Mouse (Mus musculus) CH12.LX (cell line): ENCODE data around the gene Anapc15. TPM values are rescaled to one million over a fixed set of nuclear protein-coding genes. Genes with fewer than 3 reads are reported as not detected.

ENCODE experiments used
- DNase-seq: peaks from one replicate; pipeline ENCODE4 v3.0.0-alpha.2; 2013; ENCODE audit errors: extremely low read depth
- H3K27ac ChIP-seq: 2 replicates; pipeline ENCODE4 v1.5.1; 2012; ENCODE audit warnings: low read depth, mild to moderate bottlenecking, control low read depth, moderate library complexity; ENCODE audit not compliant: insufficient read depth
- H3K27me3 ChIP-seq: replicated peaks from 2 replicates; pipeline ENCODE3; 2012; ENCODE audit warnings: inconsistent platforms
- H3K36me3 ChIP-seq, 2 experiments: replicated peaks in 1 of 2; 2 replicates each; pipeline versions ENCODE3 to v1.6.1; 2012; ENCODE audit warnings: inconsistent platforms in 1 of 2, low read length in 1 of 2, mild to moderate bottlenecking in 1 of 2, mixed read lengths in 1 of 2, moderate library complexity in 1 of 2; ENCODE audit not compliant: control insufficient read depth in 1 of 2, insufficient read depth in 1 of 2
- H3K4me1 ChIP-seq, 2 experiments: 2 replicates each; pipeline ENCODE4 v1.6.1; 2012; ENCODE audit warnings: inconsistent platforms in 1 of 2, moderate library complexity in 1 of 2; ENCODE audit not compliant: insufficient read depth in 2 of 2, control insufficient read depth in 1 of 2
- H3K4me2 ChIP-seq: 2 replicates; pipeline ENCODE4 v1.6.1; 2012; ENCODE audit warnings: low read depth, mild to moderate bottlenecking, control low read depth; ENCODE audit not compliant: poor library complexity, insufficient read depth, severe bottlenecking
- H3K4me3 ChIP-seq, 3 experiments: fragments of 150-350 bp in 1 of 3; sonication (generic) in 1 of 3; replicated peaks in 1 of 3; 2 replicates each; pipeline versions ENCODE3 to v1.5.1; 2011 to 2012; ENCODE audit warnings: low read depth in 2 of 3, low read length in 2 of 3, mild to moderate bottlenecking in 2 of 3, moderate library complexity in 2 of 3, control low read depth in 1 of 3, improper control_type of control experiment in 1 of 3, inconsistent platforms in 1 of 3, mixed read lengths in 1 of 3; ENCODE audit not compliant: poor library complexity in 1 of 3
- H3K79me2 ChIP-seq: replicated peaks from 2 replicates; pipeline ENCODE4 v1.6.1; 2012; ENCODE audit warnings: mild to moderate bottlenecking, moderate library complexity; ENCODE audit not compliant: control insufficient read depth, poor library complexity, insufficient read depth, severe bottlenecking; ENCODE audit errors: extremely low read depth
- H3K9ac ChIP-seq: 2 replicates; pipeline ENCODE4 v1.6.1; 2012; ENCODE audit warnings: low read depth, mild to moderate bottlenecking, control low read depth, moderate library complexity; ENCODE audit not compliant: insufficient read depth
- H3K9me3 ChIP-seq: replicated peaks from 2 replicates; pipeline ENCODE3; 2012; ENCODE audit warnings: low read length, inconsistent platforms, mixed read lengths
- BHLHE40 ChIP-seq: IDR thresholded peaks from 2 replicates; pipeline ENCODE4 v1.6.1; 2011; ENCODE audit warnings: mild to moderate bottlenecking, low read depth, low read length, improper control_type of control experiment
- CHD1 ChIP-seq: IDR thresholded peaks from 2 replicates; pipeline ENCODE4 v1.6.1; 2012; ENCODE audit warnings: low read depth, low read length, improper control_type of control experiment, inconsistent platforms
- CHD2 ChIP-seq: IDR thresholded peaks from 2 replicates; pipeline ENCODE4 v1.6.1; 2011; ENCODE audit warnings: low read length, improper control_type of control experiment
- CTCF ChIP-seq, 2 experiments: IDR thresholded peaks in 1 of 2; conservative IDR thresholded peaks in 1 of 2; 2 replicates each; pipeline ENCODE4 v1.5.1; 2011 to 2012; ENCODE audit warnings: low read depth in 2 of 2, low read length in 2 of 2, improper control_type of control experiment in 1 of 2, inconsistent platforms in 1 of 2, mild to moderate bottlenecking in 1 of 2, moderate library complexity in 1 of 2
- E2F4 ChIP-seq: IDR thresholded peaks from 2 replicates; pipeline ENCODE4 v1.6.1; 2011; ENCODE audit warnings: low read depth, low read length, improper control_type of control experiment; ENCODE audit not compliant: insufficient replicate concordance
- EP300 ChIP-seq: IDR thresholded peaks from 2 replicates; pipeline ENCODE4 v1.6.1; 2011; ENCODE audit warnings: low read length, improper control_type of control experiment
- GABPA ChIP-seq: IDR thresholded peaks from 2 replicates; pipeline ENCODE4 v1.6.1; 2012; ENCODE audit warnings: low read depth, low read length, improper control_type of control experiment, inconsistent platforms; ENCODE audit not compliant: insufficient replicate concordance
- HCFC1 ChIP-seq: IDR thresholded peaks from 2 replicates; pipeline ENCODE4 v1.6.1; 2012; ENCODE audit warnings: low read depth, mild to moderate bottlenecking, inconsistent platforms, low read length, improper control_type of control experiment
- IRF4 ChIP-seq: IDR thresholded peaks from 2 replicates; pipeline ENCODE4 v1.6.1; 2014; ENCODE audit warnings: low read depth, mild to moderate bottlenecking, inconsistent platforms, low read length, improper control_type of control experiment
- JUND ChIP-seq: conservative IDR thresholded peaks from 2 replicates; pipeline ENCODE4 v1.6.1; 2011; ENCODE audit warnings: low read depth, low read length, improper control_type of control experiment
- MAFK ChIP-seq: IDR thresholded peaks from 2 replicates; pipeline ENCODE4 v1.6.1; 2011; ENCODE audit warnings: low read length, improper control_type of control experiment; ENCODE audit not compliant: insufficient replicate concordance
- MAX ChIP-seq: IDR thresholded peaks from 2 replicates; pipeline ENCODE4 v1.6.1; 2011; ENCODE audit warnings: low read length, improper control_type of control experiment
- MAZ ChIP-seq: IDR thresholded peaks from 2 replicates; pipeline ENCODE4 v1.6.1; 2012; ENCODE audit warnings: low read depth, mild to moderate bottlenecking, inconsistent platforms, low read length, improper control_type of control experiment, moderate library complexity
- NELFE ChIP-seq: IDR thresholded peaks from 2 replicates; pipeline ENCODE4 v1.6.1; 2011; ENCODE audit warnings: low read depth, low read length, improper control_type of control experiment
- PAX5 ChIP-seq: IDR thresholded peaks from 2 replicates; pipeline ENCODE4 v1.6.1; 2012; ENCODE audit warnings: low read length, inconsistent platforms, mixed read lengths
- POLR2A ChIP-seq: IDR thresholded peaks from 2 replicates; pipeline ENCODE4 v1.6.1; 2011; ENCODE audit warnings: low read depth, mild to moderate bottlenecking, improper control_type of control experiment, low read length
- POLR2AphosphoS2 ChIP-seq: IDR thresholded peaks from 2 replicates; pipeline ENCODE4 v1.6.1; 2011; ENCODE audit warnings: low read depth, low read length, improper control_type of control experiment
- TBP ChIP-seq: conservative IDR thresholded peaks from 2 replicates; pipeline ENCODE4 v1.6.1; 2011; ENCODE audit warnings: low read depth, low read length, improper control_type of control experiment
- USF1 ChIP-seq: IDR thresholded peaks from 2 replicates; pipeline ENCODE4 v1.6.1; 2014; ENCODE audit warnings: low read depth, mild to moderate bottlenecking, inconsistent platforms, low read length, improper control_type of control experiment
- USF2 ChIP-seq: conservative IDR thresholded peaks from 2 replicates; pipeline ENCODE4 v1.6.1; 2011; ENCODE audit warnings: low read depth, low read length, improper control_type of control experiment
- ZC3H11A ChIP-seq: IDR thresholded peaks from 2 replicates; pipeline ENCODE4 v1.6.1; 2012; ENCODE audit warnings: low read depth, mild to moderate bottlenecking, inconsistent platforms, low read length, improper control_type of control experiment
- dilution Hi-C: fragments of 300-500 bp; cut with MboI; formaldehyde crosslinking; loops from 2 replicates; pipeline ENCODE4 v1.14.3; 2020; ENCODE audit warnings: low sequenced_read_pairs; ENCODE audit not compliant: extremely low pct_unique_long_range_greater_than_20kb, extremely low pct_ligation_motif_present
- in situ Hi-C: fragments of 300-500 bp; cut with MboI; formaldehyde crosslinking; loops from 3 replicates; pipeline ENCODE4 v1.14.3; 2019; ENCODE audit warnings: low sequenced_read_pairs, low pct_ligation_motif_present, low pct_unique_long_range_greater_than_20kb, mixed read lengths
- polyA plus RNA-seq: library from polyadenylated mRNA; unstranded; fragments of >175 nt; gene quantifications from 2 replicates; pipeline ENCODE4 v1.2.1, GENCODE M21; 2012; ENCODE audit warnings: low read depth; ENCODE audit not compliant: insufficient read length
- total RNA-seq, 2 experiments: library from RNA; depleted of rRNA; stranded (reverse); fragments of 300-350 nt in 1 of 2; fragments of >200 nt in 1 of 2; gene quantifications; 2 replicates each; pipeline ENCODE4 v1.2.3; 2012 to 2014

Anapc15 gene
- total and polyA plus RNA-seq, 3 experiments = 69.1 to 97.1 (median 90.6) TPM

- peak; percentile 23; the same call in 1 of the 2 replicates for TF ChIP-seq GABPA
- TF ChIP-seq HCFC1 = peak; percentile 93
- no peak; the same call in 1 of the 2 replicates for TF ChIP-seq POLR2AphosphoS2
- TF ChIP-seq CHD1 = no peak
- no peak for TF ChIP-seq EP300
- 0 out of 2 replicates have a peak, but pooled peaks have one; percentile 40 for TF ChIP-seq MAZ
- peak; percentile 54 for TF ChIP-seq NELFE
- peak; percentile 95 for TF ChIP-seq CHD2
- TF ChIP-seq MAX = peak; percentile 97
- TF ChIP-seq JUND = no peak
- TF ChIP-seq MAFK = no peak
- TF ChIP-seq IRF4 = peak; percentile 85
- no peak for TF ChIP-seq CTCF (conservative IDR thresholded peaks at IDR 0.05 in 1 of 2, IDR thresholded peaks at IDR 0.05 in 1 of 2; ENCODE audit: low read depth in 2 of 2, low read length in 2 of 2)
- TF ChIP-seq PAX5 = no peak
Observed at GRCm38 (mm10) chr7:101896104-101897066, 32.9 kb downstream of the Anapc15 start (continued).

GRCm38 (mm10) chr7:101900331-101901097 is 37.0 kb downstream of the Anapc15 start:
- dilution Hi-C loops (no loop called here), in situ Hi-C loops (no loop called here)
- no peak overlapping the region for H3K4me2 ChIP-seq
- H3K36me3 ChIP-seq = peaks cover 6 to 45% of the 10 kb centered on the region in 2 experiments
- peaks cover 6% of the 10 kb centered on the region for H3K9me3 ChIP-seq
- no peak overlapping the region for H3K9ac ChIP-seq
- DNase-seq = peak; percentile 23
- no peak overlapping the region for H3K4me3 ChIP-seq
- TF ChIP-seq HCFC1 (no peak), ZC3H11A (no peak), BHLHE40 (0 out of 2 replicates have a peak, but pooled peaks have one; percentile 11), USF2 (peak; percentile 50; the same call in 1 of the 2 replicates), IRF4 (no peak), TBP (no peak), POLR2A (no peak), PAX5 (no peak), USF1 (peak; percentile 45; the same call in 1 of the 2 replicates), E2F4 (no peak), POLR2AphosphoS2 (no peak), CHD1 (no peak)
- peak overlapping the region; percentile 2; the same call in 1 of the 2 replicates for H3K27ac ChIP-seq
- peaks cover 8 to 39% of the 10 kb centered on the region in 2 experiments for H3K4me1 ChIP-seq
- no peaks in the 10 kb centered on the region for H3K79me2 ChIP-seq
- H3K27me3 ChIP-seq = no peaks in the 10 kb centered on the region
